Mouse (Mus musculus): ENCODE results near the gene Adgrg1. TPM values are rescaled to one million over a fixed set of nuclear protein-coding genes. Genes with fewer than 3 reads are reported as not detected.

Gene Adgrg1
- polyA plus RNA-seq, 1 experiment from 2014 or later: 42.4 TPM

GRCm38 (mm10) chr8:94985023-94985422 is 10.5 kb downstream of the Adgrg1 start:
- no peak overlapping the region; the same call in 1 of the 2 replicates for H3K4me2 ChIP-seq (replicated peaks; ENCODE audit: low read depth)
- TF ChIP-seq CTCF (IDR thresholded peaks at IDR 0.05; ENCODE audit: low read depth): 0 out of 2 replicates have a peak, but pooled peaks have one; percentile 5
- TF ChIP-seq EP300 (optimal IDR thresholded peaks at IDR 0.05): no peak
- no peaks in the 10 kb centered on the region for H3K9me3 ChIP-seq (ENCODE audit: control insufficient read depth, low read length)
- H3K9ac ChIP-seq (ENCODE audit: low read length): no peak overlapping the region
- H3K4me1 ChIP-seq (replicated peaks; ENCODE audit: control insufficient read depth, insufficient read depth): peaks cover 4% of the 10 kb centered on the region
- no peak for DNase-seq (ENCODE audit: low spot score)
- H3K27ac ChIP-seq (replicated peaks): no peak overlapping the region
- no peak overlapping the region for H3K4me3 ChIP-seq (ENCODE audit: low read depth, low read length)
- H3K27me3 ChIP-seq (ENCODE audit: control insufficient read depth, insufficient read depth, low read length): no peaks in the 10 kb centered on the region
- H3K36me3 ChIP-seq (ENCODE audit: control insufficient read depth, insufficient read depth, low read length): no peaks in the 10 kb centered on the region
- 76% methylated on average over 6 of the region's 6 CpGs for WGBS
- ATAC-seq (ENCODE audit: low FRiP score, low TSS enrichment): no peak

- Histone ChIP-seq H3K36me3 (ENCODE audit: control insufficient read depth, insufficient read depth, low read length) (no peaks in the 10 kb centered on the region), H3K27ac (replicated peaks) (no peak overlapping the region; the same call in 1 of the 2 replicates), H3K4me1 (replicated peaks; ENCODE audit: control insufficient read depth, insufficient read depth) (peaks cover 10% of the 10 kb centered on the region), H3K4me2 (replicated peaks; ENCODE audit: low read depth) (no peak overlapping the region), H3K4me3 (ENCODE audit: low read depth, low read length) (no peak overlapping the region), H3K27me3 (ENCODE audit: control insufficient read depth, insufficient read depth, low read length) (no peaks in the 10 kb centered on the region), H3K9me3 (ENCODE audit: control insufficient read depth, low read length) (no peaks in the 10 kb centered on the region), H3K9ac (ENCODE audit: low read length) (no peak overlapping the region)
- no peak for ATAC-seq (ENCODE audit: low FRiP score, low TSS enrichment)
- 42% methylated on average over 5 of the region's 5 CpGs for WGBS
- DNase-seq (ENCODE audit: low spot score): peak; percentile 53
- TF ChIP-seq EP300 (optimal IDR thresholded peaks at IDR 0.05) (no peak), CTCF (IDR thresholded peaks at IDR 0.05; ENCODE audit: low read depth) (no peak)
These were observed 12.1 kb downstream of the Adgrg1 start for GRCm38 (mm10) chr8:94986676-94987075.

- Histone ChIP-seq H3K4me3 (ENCODE audit: low read depth, low read length) (no peak overlapping the region), H3K27me3 (ENCODE audit: control insufficient read depth, insufficient read depth, low read length) (no peaks in the 10 kb centered on the region), H3K36me3 (ENCODE audit: control insufficient read depth, insufficient read depth, low read length) (no peaks in the 10 kb centered on the region), H3K27ac (replicated peaks) (no peak overlapping the region), H3K9ac (ENCODE audit: low read length) (no peak overlapping the region), H3K4me1 (replicated peaks; ENCODE audit: control insufficient read depth, insufficient read depth) (peaks cover 10% of the 10 kb centered on the region), H3K4me2 (replicated peaks; ENCODE audit: low read depth) (no peak overlapping the region), H3K9me3 (ENCODE audit: control insufficient read depth, low read length) (no peaks in the 10 kb centered on the region)
- ATAC-seq (ENCODE audit: low FRiP score, low TSS enrichment) (no peak), DNase-seq (ENCODE audit: low spot score) (no peak)
- no peak for TF ChIP-seq CTCF (IDR thresholded peaks at IDR 0.05; ENCODE audit: low read depth)
- no peak for TF ChIP-seq EP300 (optimal IDR thresholded peaks at IDR 0.05)
- 67% methylated on average over 7 of the region's 7 CpGs for WGBS
These were observed 13.0 kb downstream of the Adgrg1 start for GRCm38 (mm10) chr8:94987553-94987952.

DNA sequence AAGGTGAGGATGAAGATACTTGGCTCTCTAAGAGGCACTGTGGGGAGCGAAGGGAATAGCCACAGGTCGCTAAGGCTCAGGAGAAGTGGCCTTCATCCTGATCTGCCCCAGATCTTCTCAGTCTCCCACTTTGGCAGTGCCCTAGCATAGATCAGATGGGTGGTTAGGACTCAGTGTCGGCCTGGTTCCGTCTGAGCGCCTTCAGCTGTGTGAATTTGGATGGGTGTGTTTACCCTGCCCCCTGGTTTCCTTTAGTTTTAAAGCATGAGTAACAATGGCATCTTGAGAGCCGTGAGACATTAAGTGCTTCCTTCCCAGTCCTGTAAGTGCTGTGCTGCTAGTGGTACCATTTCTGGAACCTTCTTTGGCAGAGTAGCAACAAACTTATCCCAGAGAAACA is 14.1 kb downstream of the Adgrg1 start:
- Histone ChIP-seq H3K27ac (replicated peaks) (no peak overlapping the region), H3K9me3 (ENCODE audit: control insufficient read depth, low read length) (no peaks in the 10 kb centered on the region), H3K4me2 (replicated peaks; ENCODE audit: low read depth) (no peak overlapping the region), H3K9ac (ENCODE audit: low read length) (no peak overlapping the region), H3K27me3 (ENCODE audit: control insufficient read depth, insufficient read depth, low read length) (no peaks in the 10 kb centered on the region), H3K4me1 (replicated peaks; ENCODE audit: control insufficient read depth, insufficient read depth) (peaks cover 10% of the 10 kb centered on the region), H3K4me3 (ENCODE audit: low read depth, low read length) (no peak overlapping the region), H3K36me3 (ENCODE audit: control insufficient read depth, insufficient read depth, low read length) (no peaks in the 10 kb centered on the region)
- TF ChIP-seq CTCF (IDR thresholded peaks at IDR 0.05; ENCODE audit: low read depth) (peak; percentile 9; the same call in 1 of the 2 replicates), EP300 (optimal IDR thresholded peaks at IDR 0.05) (no peak)
- ATAC-seq (ENCODE audit: low FRiP score, low TSS enrichment): no peak
- DNase-seq (ENCODE audit: low spot score): no peak
- WGBS: 69% methylated on average over 6 of the region's 6 CpGs

DNA sequence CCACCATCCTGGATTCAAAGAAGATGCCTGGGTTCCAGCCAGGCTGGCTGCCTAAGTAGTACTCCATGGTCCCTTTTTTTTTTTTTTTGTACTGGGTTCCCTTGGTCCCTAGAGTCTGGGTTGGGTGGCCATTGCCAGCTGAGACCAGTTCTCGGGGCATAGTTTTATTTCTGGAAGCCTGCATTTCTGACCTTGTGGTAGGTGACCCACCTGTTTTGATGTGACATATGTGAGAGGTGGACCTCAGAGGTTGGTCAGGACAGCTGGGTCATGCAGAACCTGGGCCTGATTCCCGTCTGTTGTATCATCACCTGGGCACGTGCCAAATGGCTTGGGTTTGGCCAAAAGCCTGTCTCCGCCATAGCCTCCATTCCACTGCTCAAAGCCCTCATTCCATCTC is 15.2 kb downstream of the Adgrg1 start:
- Histone ChIP-seq H3K4me3 (ENCODE audit: low read depth, low read length) (no peak overlapping the region), H3K27ac (replicated peaks) (no peak overlapping the region), H3K27me3 (ENCODE audit: control insufficient read depth, insufficient read depth, low read length) (no peaks in the 10 kb centered on the region), H3K9me3 (ENCODE audit: control insufficient read depth, low read length) (no peaks in the 10 kb centered on the region), H3K4me2 (replicated peaks; ENCODE audit: low read depth) (no peak overlapping the region), H3K4me1 (replicated peaks; ENCODE audit: control insufficient read depth, insufficient read depth) (peaks cover 7% of the 10 kb centered on the region), H3K36me3 (ENCODE audit: control insufficient read depth, insufficient read depth, low read length) (no peaks in the 10 kb centered on the region), H3K9ac (ENCODE audit: low read length) (no peak overlapping the region)
- DNase-seq (ENCODE audit: low spot score) (no peak), ATAC-seq (ENCODE audit: low FRiP score, low TSS enrichment) (no peak)
- 84% methylated on average over 4 of the region's 4 CpGs for WGBS
- TF ChIP-seq EP300 (optimal IDR thresholded peaks at IDR 0.05): no peak
- TF ChIP-seq CTCF (IDR thresholded peaks at IDR 0.05; ENCODE audit: low read depth): no peak

DNA sequence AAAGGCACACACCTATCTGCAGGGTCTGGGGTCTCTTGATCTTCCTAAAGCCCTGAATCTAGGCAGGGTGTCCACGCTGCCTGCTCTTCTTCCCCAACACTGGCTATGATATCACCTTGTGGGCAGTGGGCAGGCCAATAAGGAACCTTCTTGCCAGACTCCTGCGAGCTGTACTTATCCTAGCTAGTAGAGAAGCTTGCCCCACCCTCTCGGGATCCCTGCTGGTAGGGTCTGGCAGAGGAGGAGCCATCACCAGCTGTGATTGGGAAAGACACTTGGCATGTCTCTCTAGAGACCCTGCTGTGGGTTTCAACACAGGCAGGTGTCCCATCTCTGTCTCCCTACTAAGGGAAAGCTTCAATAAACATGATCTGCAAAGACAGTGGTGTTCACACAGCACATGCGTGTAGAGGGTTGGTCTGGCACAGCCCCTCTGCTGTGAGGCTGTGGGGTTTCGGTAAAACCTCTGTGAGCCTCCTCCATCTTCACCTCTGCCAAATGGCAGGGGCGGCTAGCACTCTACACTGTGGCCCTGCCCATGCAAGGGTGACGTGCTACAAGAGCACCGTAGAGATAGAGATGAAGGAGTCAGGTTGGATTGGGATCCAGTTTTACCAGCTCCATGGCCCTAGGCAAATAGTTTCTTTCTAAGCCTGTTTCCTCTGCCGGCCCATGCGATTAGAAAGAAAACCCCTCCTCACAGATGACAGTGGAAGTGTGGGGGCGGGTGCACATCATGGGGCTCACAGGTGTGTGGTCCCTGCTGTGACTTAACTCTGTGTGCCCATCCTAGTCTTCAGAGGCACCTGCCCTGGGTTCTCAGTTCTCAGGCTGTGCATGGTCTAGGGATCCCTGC is 16.3 kb downstream of the Adgrg1 start:
- TF ChIP-seq CTCF (IDR thresholded peaks at IDR 0.05; ENCODE audit: low read depth): no peak
- no peak for TF ChIP-seq EP300 (optimal IDR thresholded peaks at IDR 0.05)
- H3K4me2 ChIP-seq (replicated peaks; ENCODE audit: low read depth): no peak overlapping the region
- ATAC-seq (ENCODE audit: low FRiP score, low TSS enrichment): peak; percentile 51
- 32% methylated on average over 11 of the region's 11 CpGs for WGBS
- H3K4me1 ChIP-seq (replicated peaks; ENCODE audit: control insufficient read depth, insufficient read depth): peaks cover 7% of the 10 kb centered on the region
- no peak overlapping the region for H3K4me3 ChIP-seq (ENCODE audit: low read depth, low read length)
- H3K36me3 ChIP-seq (ENCODE audit: control insufficient read depth, insufficient read depth, low read length): no peaks in the 10 kb centered on the region
- peak overlapping the region; percentile 53 for H3K27ac ChIP-seq (replicated peaks)
- peak; percentile 39 for DNase-seq (ENCODE audit: low spot score)
- H3K27me3 ChIP-seq (ENCODE audit: control insufficient read depth, insufficient read depth, low read length): no peaks in the 10 kb centered on the region
- no peaks in the 10 kb centered on the region for H3K9me3 ChIP-seq (ENCODE audit: control insufficient read depth, low read length)
- H3K9ac ChIP-seq (ENCODE audit: low read length): no peak overlapping the region
